In the genomic region with DNA sequence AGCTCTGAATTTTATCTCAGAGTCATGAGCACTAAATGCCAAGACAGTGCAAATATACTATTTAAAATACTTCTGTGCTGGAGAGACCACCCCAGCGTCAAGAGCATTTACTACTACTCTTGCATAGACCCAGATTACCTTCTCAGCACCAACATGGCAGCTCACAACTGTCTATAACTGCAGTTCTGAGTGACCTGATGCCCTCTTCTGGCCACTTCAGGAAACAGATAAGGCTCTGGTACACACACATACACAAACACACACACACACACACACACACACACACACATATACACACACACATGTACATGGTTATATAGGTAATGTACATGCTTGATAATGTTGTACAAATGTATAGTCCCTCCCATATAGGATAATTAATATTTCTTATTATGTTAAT, we compare ENCODE assay signal across 19 mouse cellular contexts.
"Had no signal": no experiment of that assay in that cellular context is flagged by ENCODE, and none has a peak within 500 bp of the region (broad histone marks: within the 10 kb centered on the region; RNA-seq: fewer than 3 reads in every experiment).

No protein-coding gene starts in this region.

- H3K27ac ChIP-seq: intestine, embryonic 15.5 days; kidney, embryonic 15.5 days; layer of hippocampus, adult 2 months; liver, embryonic 13.5 days; midbrain, embryonic 12.5 days; neural tube, embryonic 13.5 days; stomach, postnatal 0 days had no signal

- H3K4me1 ChIP-seq: intestine, embryonic 15.5 days; liver, embryonic 13.5 days; midbrain, embryonic 12.5 days; neural tube, embryonic 13.5 days had no signal

- DNase-seq: kidney, adult 11 months; kidney, adult 8-10 months; kidney, postnatal 14 days; layer of hippocampus, adult 9-11 months; liver, embryonic 13.5 days; lung, adult 2 months; lung, postnatal 14 days; lung, postnatal 4 days; right cerebral cortex, adult 18-20 months; right cerebral cortex, postnatal 14 days; right cerebral cortex, postnatal 4 days; thymus, adult 2 months; thymus, postnatal 14 days had no signal

- H3K9ac ChIP-seq: intestine, embryonic 15.5 days; kidney, embryonic 15.5 days; liver, embryonic 13.5 days; midbrain, embryonic 12.5 days; neural tube, embryonic 13.5 days had no signal

- H3K4me3 ChIP-seq: intestine, embryonic 15.5 days; kidney, embryonic 15.5 days; layer of hippocampus, adult 2 months; liver, embryonic 13.5 days; midbrain, embryonic 12.5 days; neural tube, embryonic 13.5 days had no signal

- H3K9me3 ChIP-seq: intestine, embryonic 15.5 days; kidney, embryonic 15.5 days; liver, embryonic 13.5 days; midbrain, embryonic 12.5 days; neural tube, embryonic 13.5 days had no signal

- H3K36me3 ChIP-seq: intestine, embryonic 15.5 days; kidney, embryonic 15.5 days; liver, embryonic 13.5 days; midbrain, embryonic 12.5 days; neural tube, embryonic 13.5 days had no signal

- H3K27me3 ChIP-seq: intestine, embryonic 15.5 days; kidney, embryonic 15.5 days; liver, embryonic 13.5 days; midbrain, embryonic 12.5 days; neural tube, embryonic 13.5 days had no signal

- H3K4me2 ChIP-seq: intestine, embryonic 15.5 days; kidney, embryonic 15.5 days; liver, embryonic 13.5 days; midbrain, embryonic 12.5 days; neural tube, embryonic 13.5 days had no signal
